ENCODE assay signal across 1 mouse cellular context in the genomic region with DNA sequence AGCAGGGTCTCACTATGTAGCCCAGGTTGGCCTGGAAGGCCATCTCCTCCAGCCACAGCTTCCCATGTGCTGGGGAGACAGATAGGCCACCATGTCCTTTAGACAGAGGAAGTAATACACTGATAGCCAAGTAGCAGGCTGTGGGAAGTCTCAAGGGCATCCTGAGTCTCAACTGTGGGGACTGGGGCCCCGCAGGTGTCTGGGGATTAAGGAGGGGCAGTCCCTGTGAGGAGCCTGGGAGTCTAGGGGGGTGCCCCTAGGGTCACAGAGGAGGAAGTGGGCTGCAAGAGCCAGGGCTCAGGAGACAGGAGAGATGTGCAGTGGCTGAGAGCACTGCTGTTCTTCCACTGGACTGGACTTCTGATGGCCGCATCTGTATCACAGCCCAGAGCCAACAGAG.
TF ChIP-seq lines count a peak whose summit lies in the region.

No protein-coding gene starts in this region.

TF ChIP-seq in MEL, 35 proteins besides CTCF, POLR2A, EP300 and RAD21:
- no peak for TF ChIP-seq ETS1 (IDR thresholded peaks at IDR 0.05; ENCODE audit: low read depth, low read length)
- no peak for TF ChIP-seq GABPA (IDR thresholded peaks at IDR 0.05; ENCODE audit: low read depth, low read length)
- 0 out of 2 replicates have a peak, but pooled peaks have one; percentile 6 for TF ChIP-seq GATA1 (IDR thresholded peaks at IDR 0.05; ENCODE audit: low read depth, low read length)
- TF ChIP-seq UBTF (IDR thresholded peaks at IDR 0.05; ENCODE audit: borderline replicate concordance, insufficient read depth, low read depth, low read length): no peak
